Mouse (Mus musculus) liver, adult 2 months (tissue): ENCODE data around the gene Hdac4.

Source experiments
- CTCF ChIP-seq: fragments of 200-500 bp; IDR thresholded peaks from 2 replicates; pipeline ENCODE4 v1.5.1; 2011; ENCODE audit warnings: low read depth, low read length, control low read depth
- POLR2A ChIP-seq: fragments of 200-500 bp; IDR thresholded peaks from 2 replicates; pipeline ENCODE4 v1.6.1; 2011; ENCODE audit warnings: low read length, control low read depth; ENCODE audit not compliant: insufficient read depth; ENCODE audit errors: extremely low read depth

- no peak for TF ChIP-seq CTCF
- TF ChIP-seq POLR2A, result no peak
These were observed 134.9 kb downstream of the Hdac4 start for GRCm38 (mm10) chr1:92060532-92061064.
